Mouse (Mus musculus) layer of hippocampus, postnatal 25 days (tissue): ENCODE results near the gene Zbtb11. TPM values are rescaled to one million over a fixed set of nuclear protein-coding genes. Genes with fewer than 3 reads are reported as not detected.
"Not testable (repeated sequence)": the region's sequence is repeated elsewhere in the genome, so short reads cannot be mapped to it uniquely, and the experiment has no call there.

Source experiments
- DNase-seq, 2 experiments: peaks; one replicate each; pipeline ENCODE4 v3.0.0; 2022; ENCODE audit warnings: mixed read lengths in 2 of 2, low spot score in 1 of 2; ENCODE audit errors: extremely low spot score in 1 of 2
- total RNA-seq, 2 experiments: library from RNA; stranded (reverse); gene quantifications; 2 replicates each; pipeline ENCODE4 v1.2.3; 2021

Gene Zbtb11
- total RNA-seq, 2 experiments from 2014 or later = 46.2 to 47.3 TPM

GRCm38 (mm10) chr16:56034566-56034965 lies 60.9 kb downstream of the Zbtb11 start:
- DNase-seq = no peak

GRCm38 (mm10) chr16:56036501-56036900 lies 62.8 kb downstream of the Zbtb11 start:
- DNase-seq = no peak

- DNase-seq = peak; percentile 93 to 94
Measured at GRCm38 (mm10) chr16:56037138-56038010, 63.7 kb downstream of the Zbtb11 start, which contains the start of gene Trmt10c. Trmt10c (minus strand) TSS chr16:56037819.

GRCm38 (mm10) chr16:56038090-56038489 lies 64.4 kb downstream of the Zbtb11 start:
- DNase-seq = no peak

DNA sequence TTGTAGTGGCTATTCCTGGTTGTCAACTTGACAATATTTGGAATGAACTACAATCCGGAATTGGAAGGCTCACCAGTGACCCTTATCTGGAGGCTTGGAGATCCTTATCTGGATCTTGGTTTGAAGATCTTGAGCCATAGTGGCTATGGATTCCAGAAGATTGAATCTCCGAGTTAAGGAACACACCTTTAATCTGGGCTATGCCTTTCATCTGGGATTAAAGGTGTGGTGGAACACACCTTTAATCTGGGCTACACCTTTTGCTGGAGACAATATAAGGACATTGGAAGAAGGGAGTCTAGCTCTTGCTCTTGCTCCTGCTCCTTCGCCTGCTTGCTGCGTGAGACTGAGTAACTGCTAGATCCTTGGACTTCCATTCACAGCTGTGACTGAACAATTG lies 74.4 kb downstream of the Zbtb11 start, which contains the start of gene Senp7:
Senp7 (plus strand) TSS at position 301 of the 400 bp plus-strand sequence.
- DNase-seq = not testable (repeated sequence)

DNA sequence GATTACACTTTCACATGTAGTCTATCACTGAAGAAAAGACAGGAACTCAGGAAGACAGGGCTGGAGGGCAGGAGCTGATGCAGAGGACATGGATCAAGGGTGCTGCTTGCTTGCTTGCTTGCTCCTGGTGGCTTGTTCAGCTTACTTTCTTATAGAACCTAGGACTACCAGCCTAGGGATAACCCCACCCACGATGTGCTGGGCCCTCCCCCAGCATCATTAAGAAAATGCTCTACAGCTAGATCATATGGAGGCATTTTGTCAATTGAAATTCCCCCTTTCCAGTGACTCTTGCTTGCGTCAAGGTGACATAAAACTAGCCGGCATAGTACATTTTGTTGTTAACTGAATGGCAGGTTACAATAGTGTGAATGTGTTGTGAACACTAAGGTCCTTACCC lies 82.2 kb downstream of the Zbtb11 start:
- DNase-seq = no peak

- DNase-seq = no peak
Measured at GRCm38 (mm10) chr16:56056944-56057590, 83.4 kb downstream of the Zbtb11 start.

GRCm38 (mm10) chr16:56058151-56058550 lies 84.5 kb downstream of the Zbtb11 start:
- no peak for DNase-seq

Other genes with a start within 250 kb of the Zbtb11 start
- gene Nfkbiz, start 135.0 kb upstream of the Zbtb11 start, total RNA-seq = 1 to 10 TPM; 5.2 to 5.8 TPM
- gene Nxpe3, start 78.6 kb upstream of the Zbtb11 start, total RNA-seq = 10 to 100 TPM; 11.2 to 11.6 TPM
- gene Cep97, start 39.0 kb upstream of the Zbtb11 start, total RNA-seq = 10 to 100 TPM; 13.4 to 14.2 TPM
- gene Rpl24, start 7.6 kb upstream of the Zbtb11 start, total RNA-seq = 100 to 1,000 TPM; 367 to 413 TPM
- 100 to 1,000 TPM; 147 to 159 TPM for gene Pcnp, start 55.9 kb downstream of the Zbtb11 start, total RNA-seq
- 10 to 100 TPM in 1 of 2 experiments, 1 to 10 TPM in 1; 10.0 to 10.3 TPM for gene Trmt10c, start 63.9 kb downstream of the Zbtb11 start, total RNA-seq
- 10 to 100 TPM; 45.3 to 52.4 TPM for gene Senp7, start 74.5 kb downstream of the Zbtb11 start, total RNA-seq
- gene Impg2, start 230.4 kb downstream of the Zbtb11 start, total RNA-seq = 1 to 10 TPM in 1 of 2 experiments, under 1 TPM in 1; 0.84 to 1.2 TPM